Mouse (Mus musculus) c-Kit-negative CD71-positive TER-119-positive erythroid progenitor cells, embryonic 14.5 days (primary cell): Measurements from ENCODE around the gene Slc6a13.
"Not testable (repeated sequence)": the region's sequence is repeated elsewhere in the genome, so short reads cannot be mapped to it uniquely, and the experiment has no call there.

Experiments
- DNase-seq: peaks from one replicate; pipeline ENCODE4 v3.0.0-alpha.2; 2013; ENCODE audit warnings: low read depth, low spot score

Gene Slc6a13

GRCm38 (mm10) chr6:121326486-121327069, 26.6 kb downstream of the Slc6a13 start:
- no peak for DNase-seq

GRCm38 (mm10) chr6:121328417-121328884, 28.4 kb downstream of the Slc6a13 start:
- no peak for DNase-seq

DNA sequence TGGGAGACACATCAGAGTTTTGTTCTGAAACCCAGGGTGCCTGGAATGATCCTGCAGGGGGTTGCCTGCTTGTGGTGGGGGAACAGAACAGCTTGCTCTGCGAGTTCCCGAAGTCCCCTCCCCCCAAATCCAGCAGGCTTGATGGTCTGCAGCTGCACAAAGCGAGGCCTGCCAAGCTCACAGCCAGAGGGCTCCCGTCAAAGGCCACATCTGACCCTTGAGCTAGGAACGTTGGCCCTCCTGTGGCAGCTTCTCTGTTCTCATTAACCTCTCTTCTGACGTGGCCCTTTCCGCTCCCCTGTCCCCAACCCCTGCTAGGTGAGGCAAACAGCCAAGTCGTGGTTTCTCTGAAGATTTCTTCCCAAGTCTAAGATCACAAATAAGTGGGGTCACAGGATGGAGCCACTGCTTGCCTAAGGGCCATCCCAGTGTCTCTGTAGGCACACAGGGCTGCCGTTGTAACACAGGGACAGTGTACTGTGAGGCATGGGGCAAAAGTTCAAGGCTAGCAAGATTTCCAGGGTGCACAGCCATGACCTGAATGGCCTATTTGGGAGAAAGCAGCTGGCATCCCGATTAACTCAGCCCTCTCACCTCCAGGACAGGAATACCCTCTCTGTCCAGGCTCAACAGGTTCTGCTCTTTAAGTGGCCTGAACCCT, 30.0 kb downstream of the Slc6a13 start:
- DNase-seq, result no peak

DNA sequence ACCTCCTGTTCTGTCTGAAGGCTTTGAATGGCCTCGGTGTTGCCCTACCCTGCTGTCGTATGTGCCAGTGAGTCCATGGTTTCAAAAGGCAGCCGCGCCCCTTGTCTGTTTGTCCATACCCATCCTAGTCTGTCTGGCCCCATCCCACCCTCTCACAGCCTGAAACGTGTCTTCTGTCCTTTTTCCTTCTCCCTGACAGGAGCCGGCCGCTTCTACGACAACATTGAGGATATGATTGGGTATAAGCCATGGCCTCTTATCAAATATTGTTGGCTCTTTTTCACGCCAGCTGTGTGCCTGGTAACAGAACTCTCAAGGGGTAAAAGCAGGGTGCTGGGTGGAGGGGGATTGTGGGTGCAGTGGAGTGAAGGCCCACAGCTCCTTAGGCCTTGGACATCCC, 35.8 kb downstream of the Slc6a13 start:
- DNase-seq, result no peak

DNA sequence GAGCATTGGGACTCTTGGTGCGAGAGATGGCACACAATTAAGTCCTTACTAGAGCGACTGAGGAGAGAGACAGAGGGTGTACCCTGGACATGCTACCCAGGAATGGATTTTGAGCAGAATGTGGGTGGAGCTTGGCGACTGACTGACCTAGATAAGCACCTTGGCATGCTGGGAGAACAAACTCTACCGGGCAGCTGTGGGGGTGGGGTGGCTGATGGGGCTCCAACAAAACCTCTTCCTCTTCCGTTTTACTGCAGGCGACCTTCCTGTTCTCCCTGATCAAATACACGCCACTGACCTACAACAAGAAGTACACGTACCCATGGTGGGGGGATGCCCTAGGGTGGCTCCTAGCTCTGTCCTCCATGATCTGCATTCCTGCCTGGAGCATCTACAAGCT, 36.5 kb downstream of the Slc6a13 start:
- DNase-seq, result peak; percentile 52

DNA sequence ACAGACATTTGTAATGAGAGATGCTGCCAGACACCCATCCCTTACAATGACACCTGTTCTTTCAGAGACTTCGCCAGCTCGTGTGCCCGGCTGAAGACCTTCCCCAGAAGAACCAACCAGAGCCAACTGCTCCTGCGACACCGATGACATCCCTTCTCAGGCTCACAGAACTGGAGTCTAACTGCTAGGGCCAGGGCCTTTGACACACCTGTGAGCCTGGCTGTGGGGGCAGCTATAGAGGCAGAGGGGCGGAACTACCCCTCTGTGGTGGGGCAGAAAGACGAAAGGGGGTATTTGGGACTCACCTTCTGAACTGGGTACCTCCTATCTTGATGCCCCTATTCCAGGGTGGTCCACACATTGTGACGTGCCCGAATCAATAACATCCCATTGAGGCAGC, 37.2 kb downstream of the Slc6a13 start:
- DNase-seq, result no peak

DNA sequence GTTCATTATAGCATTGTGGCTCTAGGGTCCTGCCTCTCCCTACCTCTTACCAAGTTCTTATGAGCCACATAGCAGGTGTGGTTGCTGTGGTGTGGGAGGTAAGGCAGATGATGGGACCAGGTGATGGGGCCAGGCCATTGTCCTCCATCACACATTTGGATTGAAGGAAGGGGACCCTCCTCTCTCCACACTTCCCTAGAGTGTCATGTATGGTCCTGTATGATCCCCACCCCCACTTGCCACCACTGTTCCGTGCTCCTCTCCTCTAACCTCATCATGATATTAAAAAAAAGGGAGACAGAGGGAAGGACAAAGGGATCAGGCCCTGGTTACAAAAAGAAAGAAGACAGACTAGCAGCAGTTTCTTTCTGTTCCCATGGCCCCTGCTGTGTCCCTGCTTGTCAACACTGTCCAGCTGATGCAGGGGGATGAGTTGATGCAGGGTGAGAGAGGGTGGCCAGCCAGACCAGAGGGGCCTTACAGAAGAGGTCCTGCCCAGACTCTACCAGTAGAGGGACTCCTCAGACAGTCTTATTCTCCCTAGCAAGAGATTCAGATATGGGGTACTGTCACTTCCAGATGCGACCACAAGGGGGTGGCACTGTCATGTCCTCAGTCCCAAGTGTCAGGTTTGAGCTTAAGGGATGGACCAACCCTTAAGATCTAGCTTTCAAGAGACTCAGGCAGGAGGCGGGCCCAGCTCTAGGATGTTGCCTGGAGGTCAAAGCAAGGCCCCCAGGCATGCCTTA, 37.9 kb downstream of the Slc6a13 start:
- peak; percentile 46 for DNase-seq

GRCm38 (mm10) chr6:121338519-121338896, 38.5 kb downstream of the Slc6a13 start:
- DNase-seq, result no peak

- no peak for DNase-seq
Measured at GRCm38 (mm10) chr6:121341650-121342049, 41.6 kb downstream of the Slc6a13 start.

DNA sequence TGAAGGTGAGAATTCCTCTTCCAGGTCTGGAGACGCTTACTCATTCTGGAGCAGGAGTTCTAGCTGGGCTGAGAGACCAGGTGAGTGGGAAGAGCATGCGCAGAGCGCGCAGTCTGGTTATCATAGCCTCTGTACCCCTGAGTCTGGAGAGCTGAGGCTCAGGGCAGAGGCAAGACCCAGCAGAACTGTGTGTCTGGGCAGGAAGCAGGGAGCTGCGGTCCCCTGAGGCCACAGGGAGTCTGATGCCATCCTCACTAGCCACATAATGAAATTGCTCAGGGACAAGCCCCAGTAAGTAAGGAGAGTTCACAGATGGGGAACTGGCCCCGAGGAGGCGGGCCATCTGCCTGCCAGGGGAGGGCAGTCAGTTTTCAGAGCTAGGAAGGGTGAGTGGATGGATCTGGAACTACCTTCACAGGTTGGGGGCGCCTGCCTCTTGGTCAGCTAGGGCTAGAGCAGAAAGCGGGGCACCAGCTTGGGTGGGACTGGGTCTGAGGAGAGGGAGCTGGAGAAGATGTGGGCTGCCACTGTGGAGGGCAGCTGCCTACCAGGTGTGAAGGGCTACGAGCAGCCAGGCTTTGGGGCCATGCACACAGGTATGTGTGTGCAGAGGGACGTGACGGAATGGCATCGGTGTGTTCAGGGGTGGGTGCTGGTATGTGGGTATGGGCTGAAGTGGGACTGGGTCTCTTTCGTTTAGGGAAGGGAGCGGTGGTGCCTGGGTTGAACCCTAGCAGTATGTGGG, 43.2 kb downstream of the Slc6a13 start, which contains the start of gene Slc6a12:
Gene Slc6a12, plus strand, starts transcription at position 51 of the 745 bp plus-strand sequence.
- no peak for DNase-seq

DNA sequence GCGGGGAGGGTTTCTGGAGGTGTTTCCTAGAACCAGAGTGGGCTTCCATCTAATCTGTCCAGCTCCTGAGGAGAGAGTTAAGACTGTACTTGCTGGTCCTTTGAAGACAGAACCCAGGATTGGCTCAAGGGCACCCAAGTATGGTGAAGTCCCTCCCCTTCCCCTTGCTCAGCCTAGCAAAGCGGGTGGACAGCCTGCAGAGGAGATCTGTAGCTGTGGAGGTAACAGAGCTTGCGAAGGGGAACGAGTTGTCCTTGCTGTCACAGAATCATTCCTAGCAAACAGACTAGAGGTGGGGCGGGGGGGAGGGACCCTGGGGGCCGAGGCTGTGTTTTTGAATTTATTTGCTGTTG, 43.7 kb downstream of the Slc6a13 start:
- no peak for DNase-seq

DNA sequence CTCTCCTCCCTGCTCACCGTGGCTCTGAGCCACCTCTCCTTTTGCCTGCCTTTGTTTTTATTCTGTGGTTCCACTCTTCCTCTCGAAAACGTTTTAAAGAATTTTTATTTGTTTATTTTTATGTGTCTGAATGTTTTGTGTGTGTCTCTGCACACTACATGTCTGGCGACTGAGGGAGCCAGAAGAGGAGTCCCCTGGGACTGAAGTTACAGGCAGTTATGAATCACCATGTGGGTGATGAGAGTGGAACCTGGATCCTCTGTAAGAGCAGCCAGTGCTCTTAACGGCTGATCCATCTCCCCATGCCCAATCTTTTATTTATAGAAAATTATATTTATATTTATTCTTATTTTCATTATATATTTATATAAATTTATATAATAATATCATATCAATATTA, 44.3 kb downstream of the Slc6a13 start:
- no peak for DNase-seq

DNA sequence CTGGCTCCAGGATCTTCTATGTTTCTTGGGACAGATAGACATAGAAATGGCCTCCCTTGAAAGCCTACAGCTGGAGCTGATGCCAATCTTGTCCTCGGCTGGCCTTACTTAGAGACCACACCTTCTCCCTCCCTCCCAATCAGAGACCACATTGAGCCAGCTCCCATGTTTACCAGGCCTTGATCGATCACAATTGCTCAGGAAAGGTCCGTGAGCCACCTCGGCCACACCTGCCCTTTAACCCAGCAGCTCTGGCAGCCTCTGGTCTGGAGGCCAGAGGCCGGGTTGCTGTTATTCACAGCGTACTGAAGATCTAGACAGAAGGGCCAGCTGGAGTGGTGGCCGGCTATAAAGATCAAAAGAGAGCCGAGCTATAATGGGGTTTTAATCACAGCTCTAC, 46.4 kb downstream of the Slc6a13 start:
- DNase-seq, result no peak

- DNase-seq, result no peak
Measured at GRCm38 (mm10) chr6:121352276-121352675, 52.2 kb downstream of the Slc6a13 start.

DNA sequence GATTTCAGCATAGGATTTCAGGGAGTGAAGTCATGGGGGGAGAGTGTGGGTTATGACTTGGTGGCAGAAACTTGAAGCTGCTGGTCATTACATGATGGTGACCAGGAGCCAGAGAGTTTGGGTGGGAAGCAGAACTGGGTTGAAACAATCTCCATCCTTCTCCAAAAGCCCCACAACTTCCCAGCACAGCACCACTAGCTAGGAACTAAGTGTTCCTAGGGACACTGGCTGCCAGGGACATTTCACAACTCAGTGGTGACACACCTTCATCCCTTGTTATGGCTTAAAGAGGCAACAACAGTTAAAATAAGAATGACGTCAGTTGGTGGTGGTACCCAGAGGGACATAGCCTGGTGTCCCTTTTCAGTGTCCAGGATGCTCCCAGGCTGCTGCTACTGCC, 56.0 kb downstream of the Slc6a13 start:
- no peak for DNase-seq

GRCm38 (mm10) chr6:121357232-121357631, 57.2 kb downstream of the Slc6a13 start:
- no peak for DNase-seq

DNA sequence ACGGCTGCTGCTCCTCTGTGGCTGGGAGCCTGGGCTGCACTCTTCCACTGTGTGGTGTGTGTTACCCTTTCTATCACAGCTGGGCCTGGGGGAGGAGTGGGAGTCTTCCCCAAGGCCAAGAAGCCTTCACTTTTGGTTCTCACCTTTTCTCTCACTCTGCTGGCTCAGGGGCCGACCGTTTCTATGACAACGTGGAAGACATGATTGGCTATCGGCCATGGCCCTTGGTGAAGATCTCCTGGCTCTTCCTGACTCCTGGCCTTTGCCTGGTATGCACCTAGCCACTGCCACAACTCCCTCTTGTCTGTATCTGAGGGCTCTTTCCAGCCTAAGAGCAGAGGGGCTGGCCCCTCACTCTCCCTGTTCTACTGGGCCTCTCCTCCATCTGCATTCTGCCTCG, 63.0 kb downstream of the Slc6a13 start:
- no peak for DNase-seq

DNA sequence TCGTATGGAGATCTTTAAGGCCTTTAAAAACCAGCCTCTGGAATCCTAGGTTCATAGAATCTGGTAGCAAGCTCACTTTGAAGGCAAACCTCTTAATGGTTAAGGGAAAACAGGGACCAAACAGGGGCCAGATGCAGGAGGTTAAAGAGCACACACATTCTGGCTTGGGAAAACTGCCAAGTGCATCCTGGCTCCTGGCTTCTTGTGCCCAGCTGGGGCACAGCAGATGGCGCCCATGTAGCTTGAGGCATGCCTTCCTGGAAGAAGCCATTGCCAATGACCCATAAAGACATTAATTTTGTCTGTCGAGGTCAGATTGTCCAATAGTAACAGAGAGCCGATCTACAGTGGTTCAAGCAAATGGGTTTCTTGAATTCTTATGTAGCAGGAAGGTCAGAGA, 63.9 kb downstream of the Slc6a13 start:
- DNase-seq, result no peak

GRCm38 (mm10) chr6:121366537-121366936, 66.5 kb downstream of the Slc6a13 start:
- not testable (repeated sequence) for DNase-seq

DNA sequence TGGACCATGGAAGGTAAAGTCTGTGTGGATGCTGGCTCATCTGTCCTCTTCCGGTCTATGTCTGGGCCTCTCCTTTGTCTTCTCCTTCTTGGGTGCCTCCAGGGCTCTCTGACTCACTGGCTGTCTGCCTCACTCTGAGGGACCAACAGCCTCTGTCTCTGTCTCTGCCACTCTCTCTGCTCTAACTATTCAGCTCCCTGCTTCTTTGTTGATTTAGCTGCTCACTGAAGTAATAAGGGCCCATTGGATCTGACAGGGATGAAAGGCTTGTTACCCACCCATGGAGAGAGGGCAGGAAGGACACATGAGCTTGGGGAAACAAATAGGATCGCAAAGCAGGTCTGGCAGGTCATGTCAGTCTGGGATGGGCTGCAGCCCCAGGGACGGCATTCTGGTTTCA, 67.1 kb downstream of the Slc6a13 start:
- DNase-seq, result no peak

DNA sequence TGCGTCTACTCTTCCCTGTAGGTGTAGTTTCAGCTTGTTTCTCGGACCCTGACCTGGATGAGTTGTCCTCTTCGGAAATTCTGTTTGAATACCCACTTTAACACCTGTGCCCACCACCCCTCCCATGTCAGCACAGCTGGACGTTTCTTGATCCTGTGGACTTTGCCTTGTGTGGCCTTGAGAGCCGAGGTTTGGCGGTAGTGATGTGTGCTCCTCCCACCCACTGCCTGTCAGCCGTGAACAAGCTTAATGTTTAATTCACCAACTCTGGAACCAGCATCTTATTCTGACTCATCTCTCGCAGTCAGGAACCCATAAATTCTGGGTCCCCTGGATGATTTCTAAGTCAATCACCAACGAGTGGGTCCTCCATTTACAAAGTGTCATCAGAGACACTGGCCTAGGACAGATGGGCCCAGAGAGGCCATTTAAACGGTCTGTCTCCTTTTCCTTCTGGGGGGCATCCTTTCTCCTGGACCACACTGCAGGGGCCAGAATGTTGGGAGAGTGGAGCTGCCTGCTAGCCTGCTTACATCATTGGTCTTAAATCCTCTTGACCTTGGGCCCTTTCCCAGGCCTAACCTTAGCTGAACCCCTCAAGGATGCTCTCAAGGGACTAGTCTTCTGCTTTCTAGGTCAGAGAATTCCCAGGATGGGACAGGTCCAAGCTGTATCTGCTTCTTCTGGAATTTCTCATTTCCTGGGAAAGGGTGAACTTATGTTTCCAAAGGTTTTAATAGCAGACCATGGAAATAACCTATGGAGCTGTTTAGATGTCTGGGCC, 71.4 kb downstream of the Slc6a13 start:
- DNase-seq, result no peak
